Mouse (Mus musculus) heart, embryonic 12.5 days (tissue): Measurements from ENCODE around the gene Hist1h2ai. TPM values are rescaled to one million over a fixed set of nuclear protein-coding genes. Genes with fewer than 3 reads are reported as not detected.
"Not testable (repeated sequence)": the region's sequence is repeated elsewhere in the genome, so short reads cannot be mapped to it uniquely, and the experiment has no call there.

Experiments used
- ATAC-seq: fragments of 200-750 bp; cut with Nextera tagmentation; 2 replicates; pipeline ENCODE4 v1.8.0; 2017; ENCODE audit warnings: moderate TSS enrichment, moderate library complexity; ENCODE audit not compliant: insufficient number of reproducible peaks, low FRiP score
- H3K27ac ChIP-seq: fragments of 300-500 bp; sonication (generic); 2 replicates; pipeline ENCODE4 v1.5.1; 2016; ENCODE audit warnings: mild to moderate bottlenecking, moderate library complexity; ENCODE audit not compliant: poor library complexity, severe bottlenecking
- H3K27me3 ChIP-seq: fragments of 300-500 bp; sonication (generic); replicated peaks from 2 replicates; pipeline ENCODE4 v1.6.1; 2016; ENCODE audit warnings: mild to moderate bottlenecking, moderate library complexity
- H3K36me3 ChIP-seq: fragments of 300-500 bp; sonication (generic); 2 replicates; pipeline ENCODE4 v1.6.1; 2016; ENCODE audit warnings: mild to moderate bottlenecking, moderate library complexity
- H3K4me1 ChIP-seq: fragments of 300-500 bp; sonication (generic); replicated peaks from 2 replicates; pipeline ENCODE4 v1.6.1; 2016; ENCODE audit warnings: mild to moderate bottlenecking
- H3K4me2 ChIP-seq: fragments of 300-500 bp; sonication (generic); 2 replicates; pipeline ENCODE4 v1.6.1; 2016; ENCODE audit warnings: mild to moderate bottlenecking, moderate library complexity
- H3K4me3 ChIP-seq: fragments of 300-500 bp; sonication (generic); 2 replicates; pipeline ENCODE4 v1.5.1; 2016; ENCODE audit warnings: mild to moderate bottlenecking
- H3K9ac ChIP-seq: fragments of 300-500 bp; sonication (generic); 2 replicates; pipeline ENCODE4 v1.6.1; 2016; ENCODE audit warnings: mild to moderate bottlenecking, moderate library complexity
- H3K9me3 ChIP-seq: fragments of 300-500 bp; sonication (generic); replicated peaks from 2 replicates; pipeline ENCODE4 v1.6.1; 2016; ENCODE audit warnings: mild to moderate bottlenecking, moderate library complexity
- WGBS: fragments of 180-500 bp; shearing (Covaris S2); methylation state at CpG from one replicate; pipeline ENCODE4 v1.1.7; 2016; 5-methylcytosine and 5-hydroxymethylcytosine counted together
- polyA plus RNA-seq: library from polyadenylated mRNA; unstranded; fragments of >200 nt; fragmentation: Nextera tagmentation; extraction: Ambion mirVana; gene quantifications from 2 replicates; pipeline ENCODE4 v1.2.1, GENCODE M21; 2016

Gene Hist1h2ai
- polyA plus RNA-seq, 1 experiment from 2014 or later = 5.4 TPM

- Histone ChIP-seq H3K4me2 (peak overlapping the region; percentile 77), H3K36me3 (no peaks in the 10 kb centered on the region), H3K9ac (peak overlapping the region; percentile 77), H3K4me3 (peak overlapping the region; percentile 59), H3K27me3 (no peaks in the 10 kb centered on the region), H3K27ac (peak overlapping the region; percentile 94), H3K4me1 (peaks cover 8% of the 10 kb centered on the region), H3K9me3 (no peaks in the 10 kb centered on the region)
- peak; percentile 78 for ATAC-seq
- WGBS = under 1% methylated on average over 21 of the region's 21 CpGs
Measured at GRCm38 (mm10) chr13:21734010-21734905, 18.0 kb downstream of the Hist1h2ai start.

- ATAC-seq = peak; percentile 87
- Histone ChIP-seq H3K27ac (peak within 1 kb of the TSS; percentile 94), H3K4me2 (peak within 1 kb of the TSS; percentile 77), H3K9ac (peak within 1 kb of the TSS; percentile 77), H3K4me3 (peak within 1 kb of the TSS; percentile 59)
- H3K36me3 ChIP-seq, H3K9me3 ChIP-seq, H3K27me3 ChIP-seq, H3K4me1 ChIP-seq: not testable (repeated sequence)
- WGBS = under 1% methylated on average over 46 of the region's 56 CpGs
Measured at GRCm38 (mm10) chr13:21734906-21735767, 18.9 kb downstream of the Hist1h2ai start, which contains the start of gene Hist1h4j. Hist1h4j (plus strand) TSS chr13:21735064.

- no peak overlapping the region for H3K4me2 ChIP-seq
- peaks cover 14% of the 10 kb centered on the region for H3K4me1 ChIP-seq
- H3K4me3 ChIP-seq = no peak overlapping the region
- no peaks in the 10 kb centered on the region for H3K27me3 ChIP-seq
- no peaks in the 10 kb centered on the region for H3K9me3 ChIP-seq
- H3K36me3 ChIP-seq = no peaks in the 10 kb centered on the region
- no peak overlapping the region for H3K27ac ChIP-seq
- H3K9ac ChIP-seq = no peak overlapping the region
- 73% methylated on average over 1 of the region's 1 CpGs for WGBS
- ATAC-seq = no peak
Measured at GRCm38 (mm10) chr13:21745006-21745405, 28.8 kb downstream of the Hist1h2ai start.

GRCm38 (mm10) chr13:21749387-21750158 lies 33.4 kb downstream of the Hist1h2ai start:
- no peaks in the 10 kb centered on the region for H3K27me3 ChIP-seq
- peak overlapping the region; percentile 90 for H3K27ac ChIP-seq
- peak overlapping the region; percentile 50 for H3K4me3 ChIP-seq
- peak overlapping the region; percentile 87 for H3K4me2 ChIP-seq
- H3K4me1 ChIP-seq = peaks cover 18% of the 10 kb centered on the region
- 9% methylated on average over 5 of the region's 5 CpGs for WGBS
- H3K36me3 ChIP-seq = no peaks in the 10 kb centered on the region
- peak overlapping the region; percentile 78 for H3K9ac ChIP-seq
- H3K9me3 ChIP-seq = no peaks in the 10 kb centered on the region
- no peak for ATAC-seq

- not testable (repeated sequence) for H3K27me3 ChIP-seq, H3K9me3 ChIP-seq, H3K36me3 ChIP-seq
- under 1% methylated on average over 48 of the region's 56 CpGs for WGBS
- Histone ChIP-seq H3K27ac (peak within 1 kb of the TSS; percentile 90), H3K9ac (peak within 1 kb of the TSS; percentile 78), H3K4me2 (peak within 1 kb of the TSS; percentile 87), H3K4me1 (peaks cover 18% of the 10 kb centered on the region), H3K4me3 (peak within 1 kb of the TSS; percentile 50)
- peak; percentile 78 for ATAC-seq
Measured at GRCm38 (mm10) chr13:21750159-21751017, 34.2 kb downstream of the Hist1h2ai start, which contains the start of gene Hist1h4k. Hist1h4k (minus strand) TSS chr13:21750505.

GRCm38 (mm10) chr13:21751417-21751816 lies 35.2 kb downstream of the Hist1h2ai start:
- Histone ChIP-seq H3K36me3 (no peaks in the 10 kb centered on the region), H3K4me3 (no peak overlapping the region), H3K27ac (no peak overlapping the region), H3K27me3 (no peaks in the 10 kb centered on the region), H3K4me1 (peaks cover 18% of the 10 kb centered on the region), H3K9me3 (no peaks in the 10 kb centered on the region), H3K4me2 (no peak overlapping the region), H3K9ac (no peak overlapping the region)
- ATAC-seq = no peak

- peak overlapping the region; percentile 40; the same call in 1 of the 2 replicates for H3K27ac ChIP-seq
- H3K4me3 ChIP-seq = no peak overlapping the region
- H3K9me3 ChIP-seq = no peaks in the 10 kb centered on the region
- peaks cover 18% of the 10 kb centered on the region for H3K4me1 ChIP-seq
- H3K4me2 ChIP-seq = peak overlapping the region; percentile 48
- H3K27me3 ChIP-seq = no peaks in the 10 kb centered on the region
- WGBS = 28% methylated on average over 3 of the region's 3 CpGs
- H3K9ac ChIP-seq = no peak overlapping the region
- H3K36me3 ChIP-seq = no peaks in the 10 kb centered on the region
- ATAC-seq = no peak
Measured at GRCm38 (mm10) chr13:21751827-21752226, 35.6 kb downstream of the Hist1h2ai start.

GRCm38 (mm10) chr13:21752356-21752755 lies 36.1 kb downstream of the Hist1h2ai start:
- peak overlapping the region; percentile 51; the same call in 1 of the 2 replicates for H3K9ac ChIP-seq

GRCm38 (mm10) chr13:21753051-21753523 lies 36.9 kb downstream of the Hist1h2ai start:
- no peak; the same call in 1 of the 2 replicates for ATAC-seq
- H3K27ac ChIP-seq = peak overlapping the region; percentile 96
- H3K9ac ChIP-seq = peak overlapping the region; percentile 78
- peak overlapping the region; percentile 86 for H3K4me2 ChIP-seq
- H3K27me3 ChIP-seq = no peaks in the 10 kb centered on the region
- WGBS = 4% methylated on average over 10 of the region's 10 CpGs
- H3K36me3 ChIP-seq = no peaks in the 10 kb centered on the region
- H3K4me3 ChIP-seq = peak overlapping the region; percentile 49
- H3K4me1 ChIP-seq = peaks cover 13% of the 10 kb centered on the region
- H3K9me3 ChIP-seq = no peaks in the 10 kb centered on the region

More at GRCm38 (mm10) chr13:21752356-21752755, 36.1 kb downstream of the Hist1h2ai start:
- no peaks in the 10 kb centered on the region for H3K36me3 ChIP-seq
- no peaks in the 10 kb centered on the region for H3K9me3 ChIP-seq
- H3K27me3 ChIP-seq = no peaks in the 10 kb centered on the region
- 0 out of 2 replicates have a peak overlapping the region, but pooled peaks have one; percentile 6 for H3K4me3 ChIP-seq
- peaks cover 16% of the 10 kb centered on the region for H3K4me1 ChIP-seq
- 23% methylated on average over 3 of the region's 3 CpGs for WGBS
- H3K4me2 ChIP-seq = peak overlapping the region; percentile 48
- no peak for ATAC-seq
- H3K27ac ChIP-seq = peak overlapping the region; percentile 66
